Mouse (Mus musculus) megakaryocyte, embryonic 14.5 days (primary cell): ENCODE results near the gene Cfh.

Experiments
- FLI1 ChIP-seq: IDR thresholded peaks from 2 replicates; pipeline ENCODE4 v1.6.1; 2012; ENCODE audit warnings: low read length, inconsistent platforms, mixed read lengths
- GATA1 ChIP-seq: IDR thresholded peaks from 3 replicates; pipeline ENCODE4 v1.6.1; 2012; ENCODE audit warnings: mixed read lengths, low read length, inconsistent platforms, borderline replicate concordance

- TF ChIP-seq GATA1: no peak
- no peak for TF ChIP-seq FLI1
These were observed 21.8 kb upstream of the Cfh start for GRCm38 (mm10) chr1:140205329-140205728.
